Mouse (Mus musculus) cerebellum, adult 2 months (tissue): ENCODE results near the gene Tsga10ip.

Source experiments
- CTCF ChIP-seq: fragments of 200-500 bp; IDR thresholded peaks from 2 replicates; pipeline ENCODE4 v1.5.1; 2011; ENCODE audit warnings: low read depth, mild to moderate bottlenecking, control low read depth, low read length, moderate library complexity, borderline replicate concordance; ENCODE audit not compliant: insufficient read depth
- POLR2A ChIP-seq: fragments of 200-500 bp; IDR thresholded peaks from 2 replicates; pipeline ENCODE4 v1.6.1; 2011; ENCODE audit warnings: low read length, control low read depth, borderline replicate concordance; ENCODE audit not compliant: insufficient read depth

DNA sequence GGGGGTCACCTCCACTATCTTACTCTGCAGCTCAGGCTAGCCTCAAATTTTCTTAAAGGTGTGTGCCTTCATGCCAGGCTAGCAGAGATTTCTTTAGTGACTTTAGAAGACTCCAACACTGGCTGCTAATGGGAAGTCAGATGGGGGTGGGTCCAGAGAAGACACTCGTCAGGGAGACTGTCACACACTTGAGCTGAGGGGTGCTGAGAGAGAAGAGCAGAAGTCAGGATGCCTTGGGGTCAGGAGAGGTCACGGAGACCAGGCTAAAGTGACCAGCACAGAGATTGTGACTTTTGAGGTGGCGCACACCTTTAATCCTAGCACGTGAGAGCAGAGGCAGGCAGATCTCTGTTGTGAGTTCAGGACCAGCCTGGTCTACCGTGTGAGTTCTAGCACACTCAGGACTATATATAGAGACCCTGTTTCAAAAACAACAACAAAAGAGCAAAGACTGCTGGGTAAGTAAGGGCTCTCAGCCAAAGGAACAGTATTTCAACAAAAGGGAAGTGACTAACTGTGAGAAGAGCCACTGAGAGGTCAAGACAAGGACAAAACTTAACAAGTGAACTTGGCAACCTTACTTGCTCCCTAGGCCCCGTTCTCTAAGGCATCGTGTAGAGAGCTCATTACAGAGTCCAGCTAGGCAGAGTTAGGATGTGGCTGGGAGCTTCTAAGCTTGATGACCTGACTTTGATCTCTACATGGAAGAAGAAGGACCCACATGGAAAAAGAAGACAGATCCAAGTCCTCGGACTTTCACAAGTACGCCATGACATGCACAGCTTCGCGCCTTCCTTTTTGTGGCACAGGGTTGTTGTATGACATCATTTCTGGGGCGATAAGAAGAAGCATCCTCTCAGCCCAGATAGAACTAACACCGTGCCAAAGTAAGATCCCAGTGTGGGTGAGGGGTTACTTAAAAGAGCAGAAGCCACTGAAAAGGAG is 6.0 kb upstream of the Tsga10ip start:
- TF ChIP-seq CTCF (no peak), POLR2A (no peak)
